Mouse (Mus musculus) kidney, postnatal 4 days (tissue): ENCODE data around the gene Cd46.
A peak's percentile ranks its signal among the peaks of the same experiment; 100 is the strongest.

Source experiments
- DNase-seq, 2 experiments: peaks; one replicate each; pipeline ENCODE4 v3.0.0; 2021; ENCODE audit warnings: mixed read lengths in 2 of 2

The Cd46 gene

GRCm38 (mm10) chr1:195018089-195018999 is 73.7 kb downstream of the Cd46 start:
- peak; percentile 57 to 64 for DNase-seq

GRCm38 (mm10) chr1:195017626-195018025 is 74.4 kb downstream of the Cd46 start:
- DNase-seq = no peak

GRCm38 (mm10) chr1:195016811-195017501 is 75.1 kb downstream of the Cd46 start:
- peak; percentile 28 to 49 for DNase-seq

GRCm38 (mm10) chr1:195015281-195015680 is 76.8 kb downstream of the Cd46 start:
- no peak for DNase-seq

GRCm38 (mm10) chr1:195014201-195014885 is 77.7 kb downstream of the Cd46 start:
- no peak for DNase-seq

GRCm38 (mm10) chr1:195012531-195012930 is 79.5 kb downstream of the Cd46 start:
- DNase-seq = no peak

- DNase-seq = no peak
These were observed 85.8 kb downstream of the Cd46 start for GRCm38 (mm10) chr1:195006267-195006666.

GRCm38 (mm10) chr1:195004194-195004593 is 87.9 kb downstream of the Cd46 start:
- no peak for DNase-seq

- no peak for DNase-seq
These were observed 88.7 kb downstream of the Cd46 start for GRCm38 (mm10) chr1:195003328-195003727.

GRCm38 (mm10) chr1:194998396-194998795 is 93.7 kb downstream of the Cd46 start:
- DNase-seq = no peak

GRCm38 (mm10) chr1:194995196-194995595 is 96.9 kb downstream of the Cd46 start:
- peak in 1 of 2 experiments; percentile 40 for DNase-seq

- no peak for DNase-seq
These were observed 97.8 kb downstream of the Cd46 start for GRCm38 (mm10) chr1:194994262-194994661.

GRCm38 (mm10) chr1:194993409-194993988 is 98.5 kb downstream of the Cd46 start:
- DNase-seq = no peak

GRCm38 (mm10) chr1:194992589-194993317 is 99.3 kb downstream of the Cd46 start:
- DNase-seq = no peak

GRCm38 (mm10) chr1:194991654-194992053 is 100.4 kb downstream of the Cd46 start:
- DNase-seq = no peak

- no peak for DNase-seq
These were observed 101.1 kb downstream of the Cd46 start for GRCm38 (mm10) chr1:194990976-194991375.

GRCm38 (mm10) chr1:194989024-194989423 is 103.0 kb downstream of the Cd46 start:
- no peak for DNase-seq
